Mouse (Mus musculus) R1 (cell line): Measurements from ENCODE around the gene Ppp1r14a.
A peak's percentile ranks its signal among the peaks of the same experiment; 100 is the strongest.

Source experiments
- DNase-seq: peaks from one replicate; pipeline ENCODE4 v3.0.0-alpha.2; 2018; ENCODE audit warnings: low read depth, low spot score

Ppp1r14a gene

DNA sequence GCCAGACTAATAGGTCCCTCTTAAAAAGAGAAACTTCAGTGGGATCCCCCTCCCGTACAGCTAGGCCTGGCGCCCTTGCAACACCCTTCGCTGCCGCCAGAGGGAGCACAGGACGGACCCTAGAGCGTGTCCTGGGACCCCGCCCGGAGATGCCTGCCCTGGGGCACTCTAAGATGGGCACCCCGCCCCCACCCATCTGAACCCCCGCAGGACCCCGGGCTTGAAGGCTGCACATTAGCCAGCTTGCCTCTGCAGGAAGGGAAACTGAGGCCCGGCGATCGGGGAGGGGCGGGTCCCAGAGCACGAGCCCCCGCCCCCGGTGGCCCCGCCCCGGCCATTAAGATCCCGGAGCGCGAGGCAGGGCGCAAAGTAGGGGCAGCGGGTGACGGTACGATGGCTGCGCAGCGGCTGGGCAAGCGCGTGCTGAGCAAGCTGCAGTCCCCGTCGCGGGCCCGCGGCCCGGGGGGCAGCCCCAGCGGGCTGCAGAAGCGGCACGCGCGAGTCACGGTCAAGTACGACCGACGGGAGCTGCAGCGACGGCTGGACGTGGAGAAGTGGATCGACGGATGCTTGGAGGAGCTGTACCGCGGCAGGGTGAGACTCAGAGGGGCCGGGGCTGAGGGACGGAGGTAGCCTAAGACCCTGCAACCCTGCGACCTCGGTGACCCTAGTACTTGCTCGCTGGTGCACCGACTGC lies at the start of gene Ppp1r14a:
TSS of gene Ppp1r14a (plus strand) at position 367 of the 697 bp plus-strand sequence.
- peak; percentile 80 for DNase-seq

DNA sequence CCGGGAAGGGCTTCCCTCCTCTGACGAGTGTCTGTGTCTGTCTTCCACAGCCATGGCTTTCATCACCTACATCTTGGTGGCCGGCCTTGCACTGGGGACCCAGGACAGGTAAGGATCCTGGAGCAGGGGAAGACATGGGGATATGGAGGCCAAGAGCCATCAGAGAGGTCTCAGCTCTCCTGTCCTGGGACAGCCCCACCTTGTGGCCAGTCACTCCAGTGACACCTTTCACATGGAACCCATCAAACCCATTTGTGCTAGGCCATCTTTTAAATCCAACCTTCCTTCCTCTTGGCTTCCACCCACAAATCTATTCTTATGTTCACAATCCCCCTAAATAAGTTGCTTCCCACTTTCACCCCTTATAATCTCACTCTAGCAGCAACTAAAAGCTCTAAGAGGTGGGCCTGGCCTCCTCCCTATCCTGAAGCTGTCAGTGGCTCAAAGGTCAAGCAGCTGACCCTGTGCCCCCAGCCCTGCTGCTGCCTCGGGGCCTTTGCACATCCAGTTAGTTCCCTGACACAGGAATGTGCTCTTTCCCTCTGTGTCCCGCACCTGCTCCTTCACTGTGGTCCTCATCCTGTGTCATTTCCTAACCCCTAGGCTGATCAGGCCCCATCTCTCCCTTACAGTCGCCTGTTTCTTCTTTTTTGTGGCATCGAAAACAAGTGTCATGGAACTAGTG lies 44.2 kb upstream of the Ppp1r14a start:
- peak; percentile 77 for DNase-seq

- DNase-seq = no peak
Observed at GRCm38 (mm10) chr7:29246015-29246414, 43.1 kb upstream of the Ppp1r14a start.

DNA sequence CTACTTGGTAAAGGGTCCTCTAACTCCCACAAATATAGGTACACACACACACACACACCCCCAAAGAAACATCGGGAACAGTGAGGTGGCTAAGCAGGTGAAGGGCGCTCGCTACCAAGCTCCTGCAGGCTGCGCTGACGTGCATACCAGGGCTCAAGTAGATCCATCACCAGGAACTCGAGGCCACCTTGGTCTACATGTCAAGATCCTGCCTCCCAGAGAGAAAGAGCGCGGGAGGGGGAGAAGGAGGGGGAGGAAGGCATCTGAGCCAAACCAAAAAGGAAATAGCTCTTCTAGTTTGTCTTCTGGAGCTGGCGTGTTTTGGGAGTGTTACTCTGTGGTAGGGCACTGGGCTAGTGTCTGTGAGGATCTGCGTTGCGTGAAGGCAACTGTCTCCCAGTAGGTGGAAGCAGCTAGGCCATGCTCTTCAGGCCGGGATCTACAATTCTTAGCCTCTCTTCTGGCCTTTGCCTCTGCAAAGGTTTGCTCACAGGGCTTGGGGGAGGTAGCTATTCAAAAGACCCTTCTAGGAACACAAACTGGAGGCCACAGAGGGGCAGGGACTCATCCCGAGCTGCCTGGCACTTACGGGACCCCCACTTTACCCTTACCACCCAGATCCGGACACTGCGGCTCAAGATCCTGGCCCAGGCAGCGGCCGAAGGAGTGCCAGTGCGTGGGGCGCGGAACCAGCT lies 42.3 kb upstream of the Ppp1r14a start:
- no peak for DNase-seq

GRCm38 (mm10) chr7:29247314-29247700 lies 41.8 kb upstream of the Ppp1r14a start:
- peak; percentile 90 for DNase-seq

DNA sequence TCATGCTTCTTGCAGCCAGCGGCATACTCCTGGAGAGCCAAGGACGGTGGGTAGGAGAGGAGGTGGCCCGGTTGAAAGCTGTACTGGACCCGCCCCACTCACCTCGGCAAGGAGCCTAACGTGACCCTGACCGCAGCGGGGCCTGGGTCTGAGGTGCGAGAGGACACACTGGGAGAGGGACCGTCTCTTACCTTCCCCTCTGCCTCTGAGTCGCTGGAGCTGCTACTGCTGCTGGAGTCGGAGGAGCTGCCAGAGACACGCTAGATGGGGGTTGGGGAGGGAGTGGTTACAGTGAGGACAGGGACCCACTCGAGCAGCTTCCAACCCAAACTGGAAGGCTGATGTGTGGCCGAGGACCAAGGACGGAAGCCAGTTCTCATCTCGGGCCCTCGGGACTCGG lies 41.4 kb upstream of the Ppp1r14a start:
- DNase-seq = peak; percentile 64

DNA sequence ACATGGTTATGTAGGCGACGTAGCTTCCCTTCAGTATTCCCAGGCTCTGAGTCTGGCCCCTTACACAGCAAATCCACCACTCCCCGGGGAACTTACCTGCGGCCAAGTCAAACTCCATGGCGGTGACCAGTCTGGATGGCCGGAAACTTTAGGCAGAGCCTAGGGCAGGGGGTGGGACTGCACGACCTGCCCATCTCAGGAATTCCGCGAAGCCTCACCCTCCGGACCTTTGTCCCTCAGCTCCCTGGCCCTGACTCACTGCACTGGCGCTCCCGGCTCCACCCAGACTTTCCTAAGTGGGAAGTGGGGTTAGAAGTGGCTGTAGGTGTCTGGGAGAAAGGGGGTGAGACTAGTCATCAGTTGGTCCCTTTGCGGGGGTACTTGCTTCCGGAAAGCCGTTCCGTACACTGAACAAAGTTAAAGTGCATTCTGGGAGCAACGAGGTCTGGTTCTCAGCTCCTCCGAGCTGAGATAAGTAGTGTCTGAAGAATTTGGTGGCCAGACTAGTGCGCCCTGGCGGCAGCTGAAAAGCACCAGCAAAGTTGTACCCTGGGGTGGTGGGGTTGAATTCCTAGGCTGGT lies 40.8 kb upstream of the Ppp1r14a start, which contains the start of gene 2200002D01Rik:
TSS of gene 2200002D01Rik (minus strand) at position 206 of the 581 bp plus-strand sequence.
- DNase-seq = peak; percentile 81

GRCm38 (mm10) chr7:29251166-29251565 lies 37.9 kb upstream of the Ppp1r14a start:
- DNase-seq = no peak

GRCm38 (mm10) chr7:29253842-29254241 lies 35.3 kb upstream of the Ppp1r14a start:
- no peak for DNase-seq

DNA sequence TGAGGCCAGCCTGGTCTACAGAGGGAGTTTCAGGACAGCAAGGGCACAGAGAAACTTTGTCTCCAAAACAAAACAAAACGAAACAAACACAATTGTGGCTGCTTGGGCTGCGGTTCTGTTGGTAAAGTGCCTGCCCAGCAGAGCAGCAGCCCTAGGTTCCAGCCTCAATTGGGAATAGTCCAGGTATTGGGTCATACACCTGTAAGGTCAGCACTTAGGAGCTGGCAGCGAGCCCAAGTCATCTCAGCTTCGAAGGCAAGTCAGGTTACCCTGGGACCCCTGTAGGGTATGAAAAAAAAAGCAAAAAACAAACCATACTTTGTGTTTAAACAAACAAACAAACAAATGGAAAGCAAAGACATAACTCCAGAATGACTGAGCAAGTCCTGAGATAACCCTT lies 33.2 kb upstream of the Ppp1r14a start:
- DNase-seq = no peak

GRCm38 (mm10) chr7:29257368-29257767 lies 31.7 kb upstream of the Ppp1r14a start:
- DNase-seq = no peak

- no peak for DNase-seq
Observed at GRCm38 (mm10) chr7:29259781-29260730, 29.1 kb upstream of the Ppp1r14a start.

DNA sequence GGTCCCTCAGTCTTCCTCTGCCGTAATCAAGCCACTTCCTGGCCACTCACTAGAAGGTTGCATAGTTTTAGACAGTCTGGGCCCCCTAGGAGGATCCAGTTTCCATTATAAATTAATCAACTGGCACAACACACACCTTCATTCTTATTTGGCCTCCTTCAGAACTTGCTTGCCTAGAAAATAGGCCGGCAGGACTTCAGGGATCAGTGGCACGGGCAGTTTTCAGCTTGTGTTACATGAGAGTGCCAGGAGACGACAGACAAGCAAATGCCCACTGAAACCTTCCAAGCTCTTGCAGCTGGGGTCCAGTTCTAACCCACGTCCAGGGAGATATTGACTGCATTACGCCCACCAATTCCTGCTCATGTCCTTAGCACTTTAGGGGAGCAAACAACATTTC lies 27.0 kb upstream of the Ppp1r14a start:
- DNase-seq = no peak

DNA sequence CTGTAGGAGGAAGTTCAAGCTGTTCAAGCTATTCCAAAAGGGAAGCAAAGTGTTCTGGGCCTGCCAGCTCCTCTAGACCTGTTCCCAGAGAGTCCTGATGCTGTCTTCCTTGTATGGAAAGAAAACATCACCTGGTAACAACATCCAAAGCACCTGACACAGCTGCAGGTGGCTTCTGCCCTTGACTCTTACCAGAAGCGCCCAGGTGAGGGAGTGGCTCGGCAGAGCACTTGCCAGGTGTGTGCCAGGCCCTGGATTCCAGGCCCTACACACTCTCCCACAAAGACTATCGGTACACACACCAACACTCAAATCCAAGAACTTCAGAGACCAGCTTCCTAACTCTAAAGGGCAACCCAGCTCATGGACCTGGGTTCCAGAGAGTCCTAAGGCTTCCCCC lies 25.3 kb upstream of the Ppp1r14a start:
- no peak for DNase-seq

GRCm38 (mm10) chr7:29265636-29266035 lies 23.5 kb upstream of the Ppp1r14a start:
- DNase-seq = no peak

- peak; percentile 67 for DNase-seq
Observed at GRCm38 (mm10) chr7:29266931-29267330, 22.2 kb upstream of the Ppp1r14a start.

DNA sequence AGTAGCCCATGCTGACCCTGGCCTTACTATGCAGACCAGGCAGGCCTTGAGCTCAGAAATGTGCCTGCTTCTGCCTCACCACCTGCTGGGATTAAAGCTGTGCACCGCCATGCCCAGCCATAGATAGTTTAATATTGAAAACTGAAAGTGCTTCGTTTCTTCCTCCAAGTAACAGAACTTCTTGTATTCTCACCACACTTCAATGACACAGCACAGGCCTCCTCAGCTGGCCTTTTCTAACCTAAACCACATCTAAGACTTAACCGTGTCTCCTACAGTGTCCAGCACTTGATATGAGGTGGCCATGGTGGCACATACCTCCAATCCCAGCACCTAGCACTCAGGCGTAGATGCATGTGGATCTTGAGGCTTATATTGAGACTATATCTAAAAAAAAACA lies 18.7 kb upstream of the Ppp1r14a start:
- no peak for DNase-seq

GRCm38 (mm10) chr7:29271687-29272465 lies 17.2 kb upstream of the Ppp1r14a start:
- DNase-seq = no peak

GRCm38 (mm10) chr7:29276715-29277114 lies 12.4 kb upstream of the Ppp1r14a start:
- DNase-seq = no peak

DNA sequence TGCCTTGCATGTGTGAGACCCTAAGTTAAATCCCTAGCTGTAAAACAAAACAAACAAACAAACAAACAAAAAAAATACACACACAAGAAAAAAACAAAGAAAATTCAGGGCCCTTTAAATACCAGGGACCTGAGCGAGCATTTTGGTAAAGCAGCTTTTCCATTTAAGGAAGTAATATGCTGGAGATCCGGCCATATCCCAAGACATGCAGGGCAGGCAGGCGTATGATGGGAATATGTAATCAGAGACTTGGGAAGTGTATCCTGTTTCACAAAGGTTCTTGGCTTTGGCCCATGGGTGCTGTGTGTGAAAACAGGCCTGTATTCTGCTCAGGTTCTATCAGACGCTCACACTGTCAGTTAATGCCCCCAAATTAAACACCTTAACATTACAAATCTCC lies 11.6 kb upstream of the Ppp1r14a start:
- no peak for DNase-seq
